Mouse (Mus musculus): Measurements from ENCODE around the gene Foxa3. TPM values are rescaled to one million over a fixed set of nuclear protein-coding genes. Genes with fewer than 3 reads are reported as not detected.
A peak's percentile ranks its signal among the peaks of the same experiment; 100 is the strongest.
"Not testable (repeated sequence)": the region's sequence is repeated elsewhere in the genome, so short reads cannot be mapped to it uniquely, and the experiment has no call there.

Foxa3 gene
- total RNA-seq (2021) = not detected
- long read RNA-seq, experiment 1 = 0 reads
- long read RNA-seq, experiment 2 = 0 reads

DNA sequence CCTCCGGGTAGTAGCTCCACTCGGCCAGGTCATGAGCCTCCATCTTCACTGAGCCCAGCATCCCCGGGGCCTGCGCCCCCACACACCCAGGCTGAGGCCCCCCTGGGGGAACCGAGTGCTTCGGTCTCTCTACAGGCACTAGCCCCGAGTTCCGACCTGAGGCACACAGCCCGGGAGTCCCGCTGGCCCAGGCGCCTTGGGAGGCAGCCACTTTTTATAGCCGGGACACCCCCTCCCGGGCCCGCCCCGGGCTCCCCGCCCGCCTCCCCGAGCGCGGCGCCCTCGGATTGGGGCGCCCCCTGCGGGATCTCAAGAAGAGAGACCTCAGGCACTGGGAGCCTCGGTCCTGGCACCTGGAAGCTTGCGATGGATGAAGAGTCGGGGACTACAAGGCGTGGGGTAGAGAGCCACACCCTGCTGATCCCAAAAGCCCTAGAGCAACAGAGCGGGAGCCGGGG lies at the start of gene Foxa3:
Gene Foxa3 (minus strand): TSS at position 182 of the 458 bp plus-strand sequence.
- intact Hi-C loops (cut with DNase I; ENCODE audit: low total_unique reads) = no loop called here
- DNase-seq = peak; percentile 72

DNA sequence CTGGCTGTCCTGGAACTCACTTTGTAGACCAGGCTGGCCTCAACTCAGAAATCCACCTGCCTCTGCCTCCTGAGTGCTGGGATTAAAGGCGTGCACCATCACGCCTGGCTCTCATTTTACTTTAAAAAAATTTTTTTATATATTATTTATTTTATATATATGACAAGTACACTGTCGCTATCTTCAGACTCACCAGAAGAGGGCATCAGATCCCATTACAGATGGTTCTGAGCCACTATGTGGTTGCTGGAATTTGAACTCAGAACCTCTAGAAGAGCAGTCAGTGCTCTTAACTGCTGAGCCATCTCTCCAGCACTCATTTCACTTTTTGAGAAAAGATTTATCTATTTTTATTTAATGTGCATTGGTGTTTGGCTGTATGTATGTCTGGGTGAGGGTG lies 47.7 kb upstream of the Foxa3 start:
- intact Hi-C loops (cut with DNase I; ENCODE audit: low total_unique reads); DNase-seq: not testable (repeated sequence)

DNA sequence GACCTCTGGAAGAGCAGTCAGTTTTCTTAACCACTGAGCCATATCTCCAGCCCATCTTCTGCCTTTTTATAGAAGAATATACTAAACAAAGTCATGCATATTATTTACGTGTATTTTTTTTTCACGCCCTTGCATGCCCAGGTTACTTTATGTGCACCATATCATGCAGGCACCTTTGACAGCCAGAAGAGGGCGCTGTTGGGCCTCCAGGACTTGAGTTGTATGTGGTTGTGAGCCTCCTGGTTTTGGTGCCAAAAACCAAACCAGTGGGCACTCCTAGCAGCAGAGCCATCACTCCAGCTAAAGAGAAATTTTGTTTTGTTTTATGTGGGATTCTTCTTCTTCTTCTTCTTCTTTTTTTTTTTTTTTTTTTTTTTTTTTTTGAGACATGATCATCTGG lies 46.2 kb upstream of the Foxa3 start:
- no peak for DNase-seq
- intact Hi-C loops (cut with DNase I; ENCODE audit: low total_unique reads) = loop anchor here (2.0 kb wide), 1 partner anchor 23 kb away; no protein-coding TSS in a partner anchor

DNA sequence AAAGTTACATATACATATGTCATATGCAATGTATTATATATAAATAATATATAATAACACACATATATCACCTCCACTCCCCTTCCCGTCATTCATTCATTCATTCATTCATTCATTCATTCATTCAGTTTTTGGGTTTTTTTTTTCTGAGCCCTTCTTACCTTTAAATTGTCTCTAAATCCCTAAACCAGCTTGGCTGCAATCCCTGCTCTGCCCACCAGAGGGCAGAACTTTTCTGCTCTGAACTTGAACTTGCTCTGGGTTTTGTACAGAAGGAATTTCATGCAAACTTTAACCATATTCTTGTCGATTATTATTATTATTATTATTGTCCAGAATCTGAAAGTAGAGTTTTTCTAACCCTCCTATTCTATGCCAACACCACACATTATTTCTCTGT lies 45.4 kb upstream of the Foxa3 start:
- no peak for DNase-seq
- intact Hi-C loops (cut with DNase I; ENCODE audit: low total_unique reads) = loop anchor here (2.0 kb wide), 1 partner anchor 24 kb away; no protein-coding TSS in a partner anchor

DNA sequence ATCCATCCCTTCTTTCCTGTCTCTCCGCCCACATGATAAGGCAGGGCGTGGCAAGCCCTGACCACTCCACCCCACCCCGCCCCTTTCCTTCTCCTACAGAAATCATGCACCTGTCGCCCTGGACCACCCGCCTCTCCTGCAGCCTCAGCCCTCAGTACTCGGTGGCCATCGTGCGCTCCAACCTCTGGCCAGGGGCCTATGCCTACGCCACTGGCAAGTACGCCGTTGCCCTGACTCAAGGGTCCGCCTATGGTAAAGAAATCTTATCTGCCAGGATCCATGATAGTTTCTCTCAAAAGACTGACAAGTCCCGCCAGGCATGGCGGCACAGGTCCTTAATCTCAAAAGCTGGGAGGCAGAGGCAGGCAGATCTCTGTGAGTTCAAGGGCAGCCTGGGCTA lies 44.6 kb upstream of the Foxa3 start:
- no peak for DNase-seq
- intact Hi-C loops (cut with DNase I; ENCODE audit: low total_unique reads) = loop anchor here (2.0 kb wide), 1 partner anchor 25 kb away; no protein-coding TSS in a partner anchor

DNA sequence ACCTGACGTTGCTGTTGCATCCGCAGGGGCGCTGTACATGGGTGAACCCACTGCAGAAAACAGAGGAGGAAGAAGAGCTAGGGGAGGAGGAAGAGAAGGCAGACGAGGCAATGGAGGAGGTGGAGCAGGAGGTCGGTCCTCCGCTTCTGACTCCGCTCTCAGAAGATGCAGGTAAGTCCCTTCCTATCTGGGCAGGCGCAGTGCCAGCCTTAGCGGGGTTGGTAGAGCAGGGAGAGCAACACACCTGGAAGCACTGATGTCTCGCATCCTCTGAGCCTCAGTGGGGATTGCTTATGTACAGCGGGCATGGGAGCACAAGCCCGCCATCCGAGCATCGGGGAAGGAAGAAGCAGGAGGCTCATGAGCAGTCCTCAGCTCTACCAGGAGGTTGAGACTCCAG lies 43.7 kb upstream of the Foxa3 start:
- intact Hi-C loops (cut with DNase I; ENCODE audit: low total_unique reads) = no loop called here
- DNase-seq = no peak

DNA sequence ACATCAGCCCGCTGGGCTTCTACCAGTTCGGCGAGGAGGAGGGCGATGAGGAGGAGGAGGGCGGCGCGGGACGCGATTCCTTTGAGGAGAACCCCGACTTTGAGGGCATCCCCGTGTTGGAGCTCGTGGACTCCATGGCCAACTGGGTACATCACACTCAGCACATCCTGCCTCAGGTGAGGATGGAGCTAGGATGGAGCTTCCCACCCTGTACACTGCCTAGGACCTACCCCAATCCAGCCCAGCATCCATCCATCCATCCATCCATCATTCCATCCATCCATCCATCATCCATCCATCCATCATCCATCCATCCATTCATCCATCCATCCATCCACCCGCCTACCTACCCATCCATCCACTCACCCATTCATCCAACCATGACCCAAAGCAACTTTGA lies 42.6 kb upstream of the Foxa3 start:
- intact Hi-C loops (cut with DNase I; ENCODE audit: low total_unique reads) = no loop called here
- DNase-seq = no peak

DNA sequence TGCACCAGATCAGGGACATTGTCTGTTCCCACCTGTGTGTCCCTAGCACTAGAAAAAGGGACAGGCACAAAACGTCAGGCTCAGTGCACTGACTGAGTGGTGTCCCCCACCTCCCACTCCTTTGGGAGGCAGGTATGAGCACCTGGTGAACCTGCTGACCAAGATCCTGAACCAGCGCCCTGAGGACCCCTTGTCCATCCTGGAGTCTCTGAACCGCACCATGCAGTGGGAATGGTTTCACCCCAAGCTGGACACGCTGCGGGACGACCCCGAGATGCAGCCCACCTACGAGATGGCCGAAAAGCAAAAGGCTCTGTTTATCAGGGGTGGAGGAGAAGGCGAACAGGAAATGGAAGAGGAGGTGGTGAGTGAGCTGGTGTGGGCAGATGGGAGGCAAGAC lies 34.1 kb upstream of the Foxa3 start:
- intact Hi-C loops (cut with DNase I; ENCODE audit: low total_unique reads) = no loop called here
- no peak for DNase-seq

DNA sequence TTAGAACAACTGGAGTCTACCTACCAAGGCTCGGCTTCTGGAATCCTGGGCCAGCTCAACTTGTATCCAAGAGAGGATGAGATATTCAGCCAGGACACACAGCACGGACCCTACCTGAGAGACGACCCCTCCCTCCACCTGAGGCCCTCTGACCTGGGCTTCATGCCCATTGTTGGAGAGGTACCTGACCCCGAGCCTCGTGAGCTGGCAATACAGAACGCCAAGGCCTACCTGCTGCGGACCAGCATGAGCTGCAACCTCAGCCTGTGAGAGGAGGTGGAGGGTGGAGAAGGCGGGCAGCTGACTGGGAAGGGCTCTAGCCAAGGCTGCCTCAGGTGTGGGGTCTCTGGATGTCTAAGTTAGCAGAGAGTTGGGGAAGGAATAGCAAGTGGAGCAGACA lies 31.8 kb upstream of the Foxa3 start:
- DNase-seq = no peak
- intact Hi-C loops (cut with DNase I; ENCODE audit: low total_unique reads) = no loop called here

DNA sequence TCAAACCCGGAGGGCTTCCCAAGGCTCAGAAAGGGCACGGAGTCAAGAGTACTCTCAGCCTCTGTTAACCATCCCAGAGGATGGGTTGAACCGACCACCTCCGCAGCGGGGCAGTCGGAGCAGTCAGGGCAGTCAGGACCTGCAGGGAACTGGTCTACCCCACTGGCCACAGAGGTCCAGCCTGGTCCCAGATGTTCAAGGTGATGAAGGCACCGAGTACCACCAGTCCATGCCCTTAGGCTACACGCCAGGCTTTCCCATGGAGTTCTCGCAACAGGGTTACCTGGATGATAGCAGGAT lies 31.4 kb upstream of the Foxa3 start:
- intact Hi-C loops (cut with DNase I; ENCODE audit: low total_unique reads) = no loop called here
- no peak for DNase-seq

DNA sequence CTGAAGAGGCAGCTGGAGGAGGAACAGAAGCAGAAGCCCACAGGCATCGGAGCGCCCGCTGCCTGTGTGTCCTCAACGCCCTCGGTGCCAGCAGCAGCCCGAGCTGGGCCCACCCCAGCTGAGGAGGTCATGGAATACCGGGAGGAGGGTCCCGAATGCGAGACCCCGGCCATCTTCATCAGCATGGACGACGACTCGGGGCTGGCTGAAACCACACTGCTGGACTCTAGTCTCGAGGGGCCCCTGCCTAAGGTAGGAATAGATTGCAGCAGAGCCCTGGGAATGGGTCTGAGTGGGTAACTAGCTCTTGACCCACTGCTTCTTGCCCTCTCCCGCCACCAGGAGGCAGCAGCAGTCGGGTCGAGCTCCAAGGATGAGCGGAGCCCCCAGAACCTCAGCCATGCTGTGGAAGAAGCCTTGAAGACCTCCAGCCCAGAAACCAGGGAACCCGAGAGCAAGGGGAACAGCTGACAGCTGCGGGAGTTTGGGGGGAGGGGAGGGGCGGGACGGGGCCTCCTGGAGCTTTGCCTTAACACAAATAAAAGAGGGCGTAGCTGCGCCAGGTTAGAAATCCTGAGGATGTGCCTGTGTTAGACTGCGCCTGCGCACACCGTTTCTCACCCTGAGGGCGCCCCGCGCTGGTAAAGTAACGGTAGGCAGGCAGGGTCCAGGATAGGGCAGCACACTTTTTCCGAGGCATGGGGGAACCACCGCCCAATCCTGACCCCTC lies 30.9 kb upstream of the Foxa3 start, which contains the start of gene Rsph6a:
Gene Rsph6a (plus strand): TSS at position 644 of the 730 bp plus-strand sequence.
- peak; percentile 47 for DNase-seq
- intact Hi-C loops (cut with DNase I; ENCODE audit: low total_unique reads) = no loop called here

DNA sequence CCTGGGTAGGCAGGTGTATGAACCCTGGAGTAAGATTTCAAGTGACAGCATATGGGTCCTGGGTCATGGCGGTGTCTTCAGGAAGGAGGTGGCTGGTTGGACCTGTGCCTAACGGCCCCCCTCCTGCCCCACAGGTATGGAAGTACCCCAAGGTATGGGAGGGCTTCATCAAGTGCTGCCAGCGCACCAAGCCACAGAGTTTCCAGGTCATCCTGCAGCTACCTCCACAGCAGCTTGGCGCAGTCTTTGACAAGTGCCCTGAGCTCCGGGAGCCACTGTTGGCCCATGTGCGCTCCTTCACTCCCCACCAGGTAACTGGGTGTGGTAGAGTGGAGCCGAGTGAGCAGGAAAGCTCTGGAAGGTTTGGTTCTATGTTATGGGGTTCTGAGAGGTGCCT lies 29.8 kb upstream of the Foxa3 start:
- intact Hi-C loops (cut with DNase I; ENCODE audit: low total_unique reads) = no loop called here
- DNase-seq = no peak

DNA sequence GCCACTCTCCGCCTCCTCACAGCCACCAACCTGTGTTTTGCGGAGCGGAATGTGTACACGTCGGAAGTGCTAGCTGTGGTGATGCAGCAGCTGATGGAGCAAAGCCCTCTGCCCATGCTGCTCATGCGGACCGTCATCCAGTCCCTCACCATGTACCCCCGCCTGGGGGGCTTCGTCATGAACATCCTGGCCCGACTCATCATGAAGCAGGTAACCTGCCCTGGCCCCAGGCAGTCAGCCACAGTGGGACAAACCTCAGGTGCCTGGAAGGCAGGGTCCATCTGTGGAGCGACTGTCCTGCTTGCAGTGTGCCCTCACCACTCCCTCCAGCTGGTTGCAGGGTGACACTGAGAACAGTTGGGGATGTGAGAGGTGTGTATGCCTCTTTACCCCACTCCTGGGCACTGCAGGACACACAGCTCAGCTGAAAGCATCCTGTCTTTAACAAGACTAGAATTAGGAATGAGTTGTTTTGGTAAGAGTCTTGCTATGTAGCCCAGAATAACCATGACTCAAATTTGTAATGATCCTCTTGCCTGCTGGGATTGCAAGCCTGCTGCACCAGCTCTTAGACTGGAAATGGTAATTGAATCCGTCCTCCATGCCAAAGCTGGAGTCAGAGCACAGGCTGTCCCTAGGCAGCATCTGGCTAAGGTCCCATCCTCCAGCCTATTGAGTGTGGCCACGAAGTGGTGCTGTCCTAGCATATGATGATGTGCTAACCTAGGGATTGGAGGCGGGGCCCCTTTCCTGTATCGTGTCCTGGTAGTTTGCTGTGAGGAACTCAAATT lies 29.2 kb upstream of the Foxa3 start:
- intact Hi-C loops (cut with DNase I; ENCODE audit: low total_unique reads) = no loop called here
- peak; percentile 53 for DNase-seq

DNA sequence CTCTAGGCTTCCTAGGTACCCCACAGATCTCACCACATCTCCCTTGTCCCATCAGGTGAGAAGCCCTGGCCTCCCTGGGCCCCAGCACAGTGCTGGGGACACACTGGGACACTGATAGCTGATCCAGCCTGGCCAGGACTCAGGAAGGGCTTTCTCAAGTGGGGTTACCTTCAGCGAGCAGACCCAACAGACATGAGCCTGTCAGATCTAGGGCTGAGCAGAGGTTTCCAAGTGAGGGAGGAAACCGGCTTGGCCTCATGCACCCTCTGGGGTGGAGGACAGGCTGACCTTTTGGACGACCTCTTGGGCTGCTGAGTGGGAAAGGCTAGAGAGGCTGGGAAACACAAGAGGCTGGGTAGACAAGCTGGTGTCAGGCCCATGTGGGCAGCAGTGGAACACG lies 27.8 kb upstream of the Foxa3 start:
- DNase-seq = no peak
- intact Hi-C loops (cut with DNase I; ENCODE audit: low total_unique reads) = no loop called here

DNA sequence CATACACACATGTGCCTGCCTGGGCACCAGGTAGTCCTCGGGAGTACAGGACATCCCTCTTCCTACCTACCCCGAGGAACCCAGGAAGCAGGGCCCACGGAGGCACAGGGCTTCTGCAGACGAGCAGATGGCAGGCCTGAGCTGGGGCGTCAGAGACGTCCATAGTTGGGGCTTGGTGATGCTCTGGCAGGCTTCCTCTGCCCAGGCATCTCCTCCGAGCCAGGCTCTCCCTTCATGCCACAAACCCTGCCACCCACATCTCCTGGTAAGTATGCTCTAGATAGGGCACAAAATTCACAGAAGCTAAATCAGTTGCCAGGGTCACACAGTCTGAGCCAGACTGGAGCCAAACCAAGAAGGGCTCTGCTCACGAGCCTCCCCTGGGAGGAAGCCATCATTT lies 26.8 kb upstream of the Foxa3 start:
- no peak for DNase-seq
- intact Hi-C loops (cut with DNase I; ENCODE audit: low total_unique reads) = no loop called here

DNA sequence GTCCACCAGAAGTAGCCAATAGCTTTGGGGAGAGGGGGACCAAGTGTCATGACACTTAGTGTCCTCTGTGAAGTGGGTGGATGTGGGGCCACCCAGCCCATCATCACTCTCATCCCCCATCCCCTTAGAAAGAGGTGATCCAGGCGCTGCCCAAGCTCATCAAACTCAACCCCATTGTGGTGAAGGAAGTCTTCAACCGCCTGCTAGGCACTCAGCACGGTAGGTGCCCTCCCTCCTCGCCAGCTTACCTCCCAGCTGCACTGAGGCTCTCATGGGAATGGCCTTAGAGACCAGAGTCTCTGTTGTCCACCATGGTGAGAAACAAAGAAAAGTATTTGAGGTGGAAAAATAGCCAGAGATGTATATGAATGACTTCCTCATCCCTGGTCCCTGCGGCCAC lies 25.9 kb upstream of the Foxa3 start:
- intact Hi-C loops (cut with DNase I; ENCODE audit: low total_unique reads) = no loop called here
- no peak for DNase-seq

DNA sequence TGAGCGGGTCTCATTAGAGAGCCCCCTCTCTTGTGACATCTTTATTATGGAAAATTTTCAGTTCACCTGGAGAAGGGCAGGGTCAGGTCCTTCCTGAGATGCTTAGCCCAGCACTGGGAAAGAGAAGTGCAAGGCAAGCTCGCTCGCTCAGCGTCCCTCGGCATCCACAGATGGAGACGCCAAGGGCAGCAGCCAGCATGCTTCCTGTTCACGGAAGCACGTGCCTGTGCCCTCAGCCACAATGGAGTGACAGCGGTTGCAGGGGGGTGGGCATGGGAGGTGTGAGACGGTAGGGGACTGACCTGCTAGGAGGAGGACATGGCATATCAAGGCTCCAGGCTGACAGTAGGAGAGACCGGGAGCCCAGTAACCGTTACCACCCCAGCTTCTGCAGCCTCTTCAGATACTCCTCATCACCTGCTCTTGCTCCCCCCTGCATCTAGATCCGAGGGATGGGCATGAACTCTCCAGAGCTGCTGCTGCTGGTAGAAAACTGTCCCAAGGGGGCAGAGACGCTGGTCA lies 24.7 kb upstream of the Foxa3 start:
- intact Hi-C loops (cut with DNase I; ENCODE audit: low total_unique reads) = no loop called here
- no peak for DNase-seq

DNA sequence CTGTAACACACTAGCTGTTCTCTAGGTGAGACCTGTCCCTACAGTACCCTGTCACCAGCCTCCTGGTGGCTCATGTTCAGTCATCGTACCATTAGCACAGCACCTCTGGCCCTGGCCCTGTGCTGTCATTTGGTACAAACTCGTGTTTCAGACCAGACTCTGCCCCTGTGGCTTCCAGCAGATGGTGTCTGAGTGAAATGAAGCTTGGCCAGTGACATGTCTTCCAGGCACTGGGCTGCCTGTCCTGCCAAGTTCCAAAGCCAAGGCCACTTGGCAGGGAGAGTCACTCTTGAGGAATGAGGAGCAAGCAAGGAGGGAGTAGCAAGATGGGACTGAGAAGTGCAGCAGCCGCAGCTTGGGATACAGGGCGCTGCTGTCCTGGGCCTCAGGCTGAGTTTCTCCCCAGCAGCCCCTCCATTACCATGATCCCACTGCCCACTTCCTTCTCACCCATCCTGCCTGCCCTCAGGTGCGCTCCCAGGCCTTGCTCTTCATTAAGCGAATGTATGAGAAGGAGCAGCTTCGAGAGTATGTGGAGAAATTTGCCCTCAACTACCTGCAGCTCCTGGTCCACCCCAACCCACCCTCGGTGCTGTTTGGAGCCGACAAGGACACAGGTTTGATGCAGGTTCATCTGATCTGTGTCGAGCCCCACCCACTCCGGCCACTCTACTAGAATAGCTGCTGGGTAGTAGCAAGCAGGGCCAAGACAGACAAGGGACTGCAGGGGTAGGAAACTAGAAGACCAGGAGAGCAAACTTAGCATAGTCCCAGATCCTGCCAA lies 23.1 kb upstream of the Foxa3 start:
- peak; percentile 76 for DNase-seq
- intact Hi-C loops (cut with DNase I; ENCODE audit: low total_unique reads) = no loop called here

DNA sequence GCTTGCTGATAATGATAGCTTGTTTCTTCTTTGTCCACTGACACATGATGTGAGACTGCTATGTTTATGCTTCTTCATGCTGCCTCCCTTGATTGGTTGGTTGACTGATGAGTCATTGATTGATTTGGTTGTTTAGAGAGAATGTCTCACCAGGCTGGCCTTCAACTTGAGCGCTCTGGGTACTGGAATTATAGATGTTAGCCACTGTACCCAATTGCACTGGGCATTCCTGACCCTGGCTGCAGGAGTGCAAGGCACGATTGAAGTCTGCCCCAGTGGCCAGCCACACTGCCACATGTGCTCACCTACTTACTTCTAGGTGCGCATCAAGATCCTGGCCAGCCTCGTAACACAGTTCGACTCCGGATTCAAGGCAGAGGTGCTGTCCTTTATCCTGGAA lies 21.3 kb upstream of the Foxa3 start:
- intact Hi-C loops (cut with DNase I; ENCODE audit: low total_unique reads) = no loop called here
- DNase-seq = no peak

DNA sequence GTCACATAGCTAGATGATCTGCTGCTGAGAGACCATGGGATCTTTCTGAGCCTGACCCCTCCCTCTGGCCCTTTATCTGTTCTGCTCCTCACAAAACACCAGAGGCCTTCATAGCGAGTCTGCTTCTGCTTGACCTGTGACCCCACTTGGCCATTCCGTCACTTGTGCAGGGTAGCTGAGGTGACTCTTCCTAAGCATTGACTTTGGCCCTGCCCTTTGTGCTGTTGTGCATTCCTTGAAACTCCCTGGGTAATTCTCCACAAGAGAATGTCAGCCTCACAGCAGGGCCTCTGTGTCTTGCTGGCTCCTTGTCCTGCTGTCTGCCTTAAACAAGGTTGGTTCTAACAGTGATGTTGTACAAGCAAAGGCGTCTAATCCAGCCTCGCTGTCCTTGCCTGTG lies 8.3 kb upstream of the Foxa3 start:
- DNase-seq = no peak
- intact Hi-C loops (cut with DNase I; ENCODE audit: low total_unique reads) = no loop called here

Data from gastrocnemius, postnatal 14 days (tissue).